Comparison of ENCODE assay signal across 8 mouse cellular contexts in genomic region chr4:117478101-117478673, GRCm38 (mm10). TPM values are rescaled to one million over a fixed set of nuclear protein-coding genes. Genes with fewer than 3 reads are reported as not detected.
DNase-seq lines count a peak whose midpoint lies in the region; ATAC-seq and TF ChIP-seq lines count a peak whose summit lies in the region.

No protein-coding gene starts in this region.

- no peaks in the 10 kb centered on the region for H3K27me3 ChIP-seq in liver, embryonic 13.5 days
- H3K27me3 ChIP-seq in midbrain, embryonic 13.5 days, result peaks cover 88% of the 10 kb centered on the region
- H3K27me3 ChIP-seq in midbrain, postnatal 0 days (ENCODE audit: insufficient read depth, low read length), result 0 out of 2 replicates have a peak, but pooled peaks cover 11% of the 10 kb centered on the region

- H3K4me1 ChIP-seq in liver, embryonic 13.5 days (replicated peaks), result peaks cover 100% of the 10 kb centered on the region
- H3K4me1 ChIP-seq in midbrain, embryonic 13.5 days (replicated peaks), result peaks cover 33% of the 10 kb centered on the region
- no peaks in the 10 kb centered on the region for H3K4me1 ChIP-seq in midbrain, postnatal 0 days (ENCODE audit: insufficient read depth, low read length)

- no peaks in the 10 kb centered on the region for H3K9me3 ChIP-seq in liver, embryonic 13.5 days (replicated peaks)
- no peaks in the 10 kb centered on the region for H3K9me3 ChIP-seq in midbrain, embryonic 13.5 days
- no peaks in the 10 kb centered on the region for H3K9me3 ChIP-seq in midbrain, postnatal 0 days (ENCODE audit: low read length)

- H3K27ac ChIP-seq in liver, embryonic 13.5 days, result peak overlapping the region; percentile 92
- H3K27ac ChIP-seq in midbrain, embryonic 13.5 days, result no peak overlapping the region
- H3K27ac ChIP-seq in midbrain, postnatal 0 days (ENCODE audit: low read depth, low read length), result no peak overlapping the region

- H3K36me3 ChIP-seq in liver, embryonic 13.5 days, result no peaks in the 10 kb centered on the region
- no peaks in the 10 kb centered on the region for H3K36me3 ChIP-seq in midbrain, embryonic 13.5 days
- H3K36me3 ChIP-seq in midbrain, postnatal 0 days (ENCODE audit: insufficient read depth, low read length), result no peaks in the 10 kb centered on the region

- H3K4me2 ChIP-seq in liver, embryonic 13.5 days, result peak overlapping the region; percentile 59
- no peak overlapping the region for H3K4me2 ChIP-seq in midbrain, embryonic 13.5 days (replicated peaks)
- no peak overlapping the region for H3K4me2 ChIP-seq in midbrain, postnatal 0 days (ENCODE audit: low read depth, low read length, poor library complexity, severe bottlenecking)

- peak; percentile 51 to 52 for DNase-seq in spleen, postnatal 10 days (ENCODE audit: low spot score in 2 of 2)
- no peak for DNase-seq in spleen, postnatal 14 days (ENCODE audit: low spot score in 2 of 2)
- DNase-seq in liver, embryonic 13.5 days, result no peak
- peak; percentile 67 to 78 for DNase-seq in thymus, adult 18-20 months
- no peak for DNase-seq in urinary bladder, postnatal 36 days (ENCODE audit: low spot score in 2 of 2)
- DNase-seq in midbrain, postnatal 0 days (ENCODE audit: low spot score), result no peak

- 11% methylated on average over 15 of the region's 15 CpGs for WGBS in liver, embryonic 13.5 days (ENCODE audit: insufficient replicate concordance)
- 83% methylated on average over 15 of the region's 15 CpGs for WGBS in midbrain, embryonic 13.5 days
- 75% methylated on average over 15 of the region's 15 CpGs for WGBS in midbrain, postnatal 0 days

- TF ChIP-seq CTCF in midbrain, postnatal 0 days (IDR thresholded peaks at IDR 0.05), result no peak

- peak overlapping the region; percentile 53 for H3K9ac ChIP-seq in liver, embryonic 13.5 days
- H3K9ac ChIP-seq in midbrain, embryonic 13.5 days (replicated peaks), result no peak overlapping the region
- H3K9ac ChIP-seq in midbrain, postnatal 0 days (replicated peaks; ENCODE audit: low read length, poor library complexity, severe bottlenecking), result no peak overlapping the region

- ATAC-seq in granulocyte monocyte progenitor cell, adult 5-6 weeks (replicated peaks; ENCODE audit: poor library complexity, severe bottlenecking), result peak; percentile 75
- ATAC-seq in liver, embryonic 13.5 days (ENCODE audit: low read depth), result no peak
- ATAC-seq in midbrain, embryonic 13.5 days, result no peak
- ATAC-seq in midbrain, postnatal 0 days (ENCODE audit: low FRiP score), result no peak

- peak overlapping the region; percentile 29 for H3K4me3 ChIP-seq in liver, embryonic 13.5 days (replicated peaks)
- H3K4me3 ChIP-seq in midbrain, embryonic 13.5 days (replicated peaks), result no peak overlapping the region
- H3K4me3 ChIP-seq in midbrain, postnatal 0 days (ENCODE audit: low read depth, low read length), result no peak overlapping the region

RNA-seq across cellular contexts. Expression of gene Rnf220, which starts 18.7 kb away (rescaled TPM):
- 90.2 and 113 TPM in 2 replicates for total RNA-seq in granulocyte monocyte progenitor cell, adult 5-6 weeks (2014; fragmentation: Nextera tagmentation)
- 68.2 and 68.3 TPM in 2 replicates for total RNA-seq in granulocyte monocyte progenitor cell, adult 5-6 weeks (2017)
- 31.6 and 34.2 TPM in 2 replicates for polyA plus RNA-seq in liver, embryonic 13.5 days (2015; fragmentation: Nextera tagmentation; extraction: Ambion mirVana)
- 124 and 134 TPM in 2 replicates for polyA plus RNA-seq in midbrain, embryonic 13.5 days (2015; fragmentation: Nextera tagmentation; extraction: Ambion mirVana)
- 174 and 192 TPM in 2 replicates for total RNA-seq in midbrain, postnatal 0 days (2014; rRNA removed)
- 115 and 122 TPM in 2 replicates for polyA plus RNA-seq in midbrain, postnatal 0 days (2015; fragmentation: Nextera tagmentation; extraction: Ambion mirVana)

Comparison
In these comparisons a context has a peak if more than half of its experiments do, and no peak if none do; other contexts are left out.
1. DNase-seq: peak in spleen, postnatal 10 days (2 of 2) and thymus, adult 18-20 months (2 of 2); none in spleen, postnatal 14 days (0 of 2), liver, embryonic 13.5 days (single experiment), urinary bladder, postnatal 36 days (0 of 2) and midbrain, postnatal 0 days (single experiment).